Mouse (Mus musculus) layer of hippocampus, adult 11-12 months (tissue): Measurements from ENCODE around the gene Dnajc17.

Source experiments
- DNase-seq: peaks from one replicate; pipeline ENCODE4 v3.0.0; 2022; ENCODE audit warnings: low spot score

Gene Dnajc17

GRCm38 (mm10) chr2:119198049-119198448 lies 10.5 kb downstream of the Dnajc17 start:
- DNase-seq: no peak

GRCm38 (mm10) chr2:119197493-119197892 lies 11.1 kb downstream of the Dnajc17 start:
- no peak for DNase-seq

DNA sequence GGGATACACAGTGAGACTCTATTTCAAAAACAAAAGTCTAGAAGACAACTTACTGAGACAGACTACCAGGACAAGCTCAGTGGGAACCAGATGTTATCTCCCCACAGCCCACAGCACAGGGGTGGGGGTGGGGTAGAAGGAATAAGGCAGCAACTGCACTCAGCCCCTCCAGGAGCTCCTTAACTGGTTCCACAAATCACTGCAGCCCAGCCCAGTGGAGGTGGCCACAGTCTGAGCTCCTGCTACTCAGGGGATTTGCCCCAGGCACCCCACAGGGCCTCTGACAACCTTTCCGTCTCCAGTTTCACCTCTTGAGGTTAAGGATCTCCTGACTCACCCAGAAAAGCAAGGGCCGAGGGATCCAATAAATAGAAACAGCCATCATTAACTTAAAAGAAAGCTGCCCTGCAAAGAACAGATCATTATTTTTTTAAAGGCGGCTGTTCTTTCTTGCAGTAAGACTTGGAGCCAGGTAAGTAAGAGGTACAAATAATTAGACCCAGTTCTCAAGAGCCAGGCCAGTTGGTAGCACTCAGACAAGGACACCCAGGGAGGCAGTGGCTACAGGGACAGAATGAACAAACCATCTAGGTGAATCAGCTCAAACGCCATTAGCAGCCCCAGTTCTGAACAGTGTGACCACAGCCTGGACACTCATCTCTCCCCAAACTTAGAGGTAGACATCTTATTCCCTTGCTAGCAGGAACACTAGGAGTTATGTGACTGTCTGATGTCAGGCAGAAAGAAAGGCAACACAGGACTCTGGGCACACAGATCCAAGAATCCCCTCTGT lies 12.1 kb downstream of the Dnajc17 start:
- no peak for DNase-seq

DNA sequence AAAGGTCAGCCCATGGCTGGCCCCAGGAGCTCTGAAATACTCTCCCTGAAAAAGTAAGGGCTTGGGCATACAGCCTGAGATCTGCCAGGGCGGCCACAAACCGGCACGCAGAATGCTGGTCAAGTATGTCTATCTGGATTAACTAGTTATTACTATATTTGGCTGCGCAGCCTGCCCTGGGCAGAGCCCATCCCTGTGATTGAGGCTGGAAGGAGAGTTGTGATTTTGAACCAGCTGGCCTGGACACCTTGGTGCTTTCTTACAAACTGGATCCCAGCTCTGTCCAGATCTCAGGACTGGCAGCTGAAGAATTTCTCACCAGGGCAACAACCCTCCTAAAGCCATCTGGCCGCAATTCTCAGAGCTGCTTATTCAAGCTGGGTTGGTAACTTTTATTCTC lies 14.5 kb downstream of the Dnajc17 start:
- no peak for DNase-seq

- no peak for DNase-seq
Measured at GRCm38 (mm10) chr2:119190969-119191368, 17.6 kb downstream of the Dnajc17 start.

DNA sequence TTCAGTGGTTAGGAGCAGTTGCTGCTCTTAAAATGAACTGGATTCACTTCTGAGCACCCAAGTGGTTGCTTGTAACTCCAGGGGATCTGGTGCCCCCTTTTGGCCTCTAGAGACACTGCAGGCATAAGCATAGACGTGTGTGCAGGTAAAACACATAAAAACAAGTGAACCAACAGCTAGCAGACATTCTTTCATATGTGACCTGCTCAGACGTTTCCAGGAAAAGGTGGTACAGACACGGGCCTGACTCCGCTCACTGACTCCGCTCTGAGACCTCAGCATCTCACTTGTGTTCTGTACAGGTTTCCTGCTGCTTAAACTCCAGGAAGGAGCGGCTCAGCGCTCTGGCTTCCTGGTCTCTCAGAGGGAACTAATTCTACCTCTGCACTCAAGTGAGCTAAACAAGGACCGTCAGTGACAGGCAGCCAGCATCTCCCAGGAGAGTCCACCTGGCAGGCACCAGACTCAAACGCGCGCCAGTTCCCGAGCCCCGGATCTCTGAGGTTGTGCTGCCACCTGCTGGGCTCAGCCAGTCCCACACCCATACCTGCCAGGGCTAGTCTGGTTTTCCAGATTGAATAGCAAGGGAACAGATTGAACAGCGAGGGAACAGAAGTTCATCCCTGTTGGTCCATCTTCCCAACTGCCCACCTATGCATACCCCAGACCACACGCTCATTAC lies 19.4 kb downstream of the Dnajc17 start:
- peak; percentile 81 for DNase-seq

- DNase-seq: no peak
Measured at GRCm38 (mm10) chr2:119182914-119183313, 25.7 kb downstream of the Dnajc17 start.

DNA sequence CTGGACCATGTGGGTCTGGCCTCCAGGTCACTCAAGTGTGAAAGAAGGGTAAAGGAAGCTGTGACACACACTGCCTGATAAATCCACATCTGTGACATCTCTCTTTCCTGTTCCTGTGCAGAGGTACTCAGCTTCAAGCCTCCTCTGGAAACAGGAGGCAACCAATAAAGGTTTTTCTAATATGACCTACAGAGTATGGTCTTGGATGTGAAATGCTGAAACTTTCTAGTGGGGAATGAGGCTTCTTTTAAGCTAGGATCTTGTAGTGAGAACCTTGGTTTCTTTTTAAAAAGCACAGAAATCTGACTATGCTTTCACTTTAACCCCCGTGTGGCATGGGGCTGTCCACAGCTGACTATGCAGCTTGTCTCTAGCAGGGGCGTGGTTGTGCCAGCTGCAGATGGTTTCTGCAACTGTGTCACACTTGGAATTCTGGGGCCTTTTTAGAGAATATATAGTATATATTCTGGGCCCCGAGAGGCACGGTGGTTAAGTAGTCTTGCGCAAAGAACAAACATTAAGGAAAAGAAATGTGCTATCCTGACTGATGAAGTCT lies 31.1 kb downstream of the Dnajc17 start:
- no peak for DNase-seq

- no peak for DNase-seq
Measured at GRCm38 (mm10) chr2:119176761-119177160, 31.8 kb downstream of the Dnajc17 start.

- DNase-seq: no peak
Measured at GRCm38 (mm10) chr2:119175614-119176013, 33.0 kb downstream of the Dnajc17 start.

- no peak for DNase-seq
Measured at GRCm38 (mm10) chr2:119174866-119175265, 33.7 kb downstream of the Dnajc17 start.

DNA sequence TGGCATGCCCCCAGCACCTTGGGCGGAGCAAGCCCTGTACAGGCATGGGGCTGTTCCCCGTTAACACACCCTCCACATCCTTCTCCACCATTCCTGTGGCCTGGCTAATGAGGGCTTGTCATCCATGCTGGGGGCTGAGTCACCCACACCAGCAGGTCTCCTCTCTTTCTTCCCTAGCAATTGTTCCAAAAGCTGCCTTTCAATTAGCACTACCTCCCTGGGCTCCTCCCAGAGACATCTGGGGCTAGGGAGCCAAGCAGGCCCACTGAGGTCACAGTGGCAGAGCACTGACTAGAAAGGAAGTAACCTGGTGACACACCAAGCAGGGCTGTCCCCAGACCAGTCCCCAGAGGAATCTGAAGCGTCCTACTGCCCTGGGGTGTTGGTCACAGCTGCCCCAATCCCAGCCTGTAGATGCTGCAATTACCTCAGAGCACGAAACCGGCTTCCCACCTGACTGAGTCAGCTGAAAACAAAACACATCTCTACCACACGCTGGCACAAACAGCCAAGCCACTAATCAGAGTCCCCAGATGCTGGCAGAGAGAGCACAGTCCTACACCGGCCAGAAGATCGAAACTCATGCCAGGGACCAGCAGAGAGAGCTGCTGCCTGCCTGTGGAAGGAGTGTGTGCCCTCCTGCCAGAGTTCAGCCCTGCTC lies 34.5 kb downstream of the Dnajc17 start, which contains the start of gene Gm14137:
Gm14137 (plus strand) TSS at position 519 of the 661 bp plus-strand sequence.
- no peak for DNase-seq

DNA sequence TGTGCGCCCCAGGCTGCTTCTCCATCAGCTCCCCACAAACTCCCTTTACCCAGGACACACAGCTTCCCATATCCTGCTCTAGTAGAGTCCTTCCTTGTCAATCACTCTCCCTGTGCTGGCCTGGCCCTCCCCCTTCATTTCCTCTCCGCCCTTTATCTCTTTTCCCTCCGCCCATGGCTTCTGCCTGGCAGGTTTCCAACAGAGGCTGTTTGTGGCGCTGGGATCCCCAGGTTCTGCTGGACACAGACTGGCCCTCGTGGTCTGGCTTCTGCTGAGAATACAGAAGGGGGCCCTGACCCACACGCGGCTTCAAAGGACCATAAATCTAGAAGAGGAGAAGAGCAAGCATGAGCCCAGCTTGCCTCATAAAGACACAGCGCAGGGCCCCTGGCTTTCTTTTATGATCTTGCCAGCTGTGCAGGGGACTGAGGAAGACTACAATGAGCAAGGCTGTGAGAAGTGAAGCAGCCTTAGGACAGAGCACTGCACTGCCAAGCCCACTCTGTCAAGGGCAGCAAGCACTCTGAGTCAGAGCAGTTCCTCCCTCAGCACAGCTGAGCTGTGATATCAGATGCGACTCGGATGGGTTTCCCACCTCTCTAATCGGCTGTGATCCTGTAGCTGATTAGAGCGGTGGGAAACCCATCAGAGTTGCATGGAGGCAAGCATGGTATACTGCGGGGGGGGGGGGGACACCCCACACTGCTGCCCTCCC lies 35.6 kb downstream of the Dnajc17 start:
- peak; percentile 45 for DNase-seq

- DNase-seq: no peak
Measured at GRCm38 (mm10) chr2:119172446-119172845, 36.1 kb downstream of the Dnajc17 start.

GRCm38 (mm10) chr2:119171574-119171973 lies 37.0 kb downstream of the Dnajc17 start:
- no peak for DNase-seq

GRCm38 (mm10) chr2:119170282-119170681 lies 38.3 kb downstream of the Dnajc17 start:
- no peak for DNase-seq

GRCm38 (mm10) chr2:119167866-119168256 lies 40.7 kb downstream of the Dnajc17 start:
- DNase-seq: no peak

GRCm38 (mm10) chr2:119166901-119167865 lies 41.4 kb downstream of the Dnajc17 start, which contains the start of gene Gchfr:
Gene Gchfr, plus strand, starts transcription at chr2:119167773.
- peak; percentile 25 for DNase-seq

DNA sequence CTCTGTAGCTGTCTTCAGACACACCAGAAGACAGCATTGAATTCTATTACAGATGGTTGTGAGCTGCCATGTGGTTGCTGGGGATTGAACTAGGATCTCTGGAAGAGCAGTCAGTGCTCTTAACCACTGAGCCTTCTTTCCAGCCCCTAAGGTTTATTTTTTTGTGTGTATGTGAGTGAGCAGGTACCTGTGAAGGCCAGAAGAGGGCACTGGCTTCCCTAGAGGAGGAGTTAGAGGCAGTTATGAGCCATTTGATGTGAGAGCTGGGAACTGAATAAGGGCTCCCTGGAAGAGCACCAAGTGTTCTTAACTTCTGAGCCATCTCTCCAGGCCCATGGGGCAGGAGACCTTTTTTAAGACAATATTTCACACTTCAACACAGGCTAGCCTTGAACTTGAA lies 43.2 kb downstream of the Dnajc17 start:
- DNase-seq: no peak

DNA sequence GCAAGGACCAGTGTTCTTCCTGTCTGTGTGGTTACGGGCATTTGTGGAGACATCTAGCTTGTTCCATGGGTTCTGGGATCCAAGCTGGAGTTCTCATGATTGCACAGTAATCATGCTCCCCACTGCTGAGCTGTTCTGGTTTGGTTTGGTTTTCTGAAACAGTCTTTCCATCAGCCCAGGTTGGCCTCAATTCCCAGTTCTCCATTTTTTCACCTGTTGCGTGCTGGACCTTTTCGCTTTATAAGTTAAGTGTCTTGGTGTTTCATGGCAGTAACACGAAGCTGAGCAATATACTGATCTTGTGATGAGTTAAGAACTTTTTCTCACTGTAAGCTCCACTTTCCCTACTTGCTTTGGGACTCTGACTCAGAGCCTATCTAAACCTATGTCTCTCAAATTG lies 44.6 kb downstream of the Dnajc17 start:
- no peak for DNase-seq

- no peak for DNase-seq
Measured at GRCm38 (mm10) chr2:119163135-119163534, 45.5 kb downstream of the Dnajc17 start.
